Comparison of ENCODE assay signal across 27 mouse cellular contexts in the genomic region with DNA sequence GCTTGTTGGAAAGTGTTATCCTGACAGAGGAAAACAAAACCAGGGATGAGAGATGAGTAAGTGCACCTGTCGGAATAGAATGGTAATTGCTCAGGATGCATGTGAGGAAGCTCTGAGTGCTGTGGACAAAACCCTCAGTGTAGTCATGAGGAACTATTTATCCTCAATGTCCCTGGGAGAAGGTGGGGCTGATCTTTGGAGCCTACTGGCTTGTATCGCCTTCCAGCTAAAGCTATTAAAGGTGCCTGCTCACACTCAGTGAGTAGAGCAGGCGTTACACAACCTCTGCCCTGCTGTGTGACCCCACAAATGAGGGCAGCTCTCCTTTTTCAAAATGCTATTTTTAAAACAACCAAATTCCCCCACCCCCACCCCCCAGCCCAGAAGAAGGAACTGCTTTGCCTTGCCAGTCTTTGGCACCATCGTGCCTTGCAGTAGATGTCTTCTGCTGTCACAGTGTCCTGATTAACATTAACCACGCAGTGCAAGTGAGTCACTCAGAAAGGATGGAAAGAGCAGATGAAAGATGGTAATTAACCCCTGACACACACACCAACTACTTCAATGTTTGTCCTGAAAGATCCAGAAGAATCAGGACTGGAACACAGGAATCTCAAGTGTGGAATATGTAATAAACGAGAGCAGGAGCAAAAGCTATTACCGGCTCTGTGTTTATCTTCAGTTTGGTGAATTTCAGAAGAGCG.
DNase-seq lines count a peak whose midpoint lies in the region; ATAC-seq and TF ChIP-seq lines count a peak whose summit lies in the region.
"Had no signal": no experiment of that assay in that cellular context is flagged by ENCODE, and none has a peak within 500 bp of the region (broad histone marks: within the 10 kb centered on the region; RNA-seq: fewer than 3 reads in every experiment).

No protein-coding gene starts in this region.

- no peaks in the 10 kb centered on the region for H3K27me3 ChIP-seq in kidney, adult 2 months (replicated peaks; ENCODE audit: control insufficient read depth, insufficient read depth, low read length)
- no peaks in the 10 kb centered on the region for H3K27me3 ChIP-seq in intestine, embryonic 15.5 days (replicated peaks)
- H3K27me3 ChIP-seq: embryonic facial prominence, embryonic 15.5 days; forebrain, embryonic 12.5 days; hindbrain, embryonic 13.5 days had no signal

- peak; percentile 85 for ATAC-seq in intestine, embryonic 15.5 days
- ATAC-seq: CD4-positive, CD25-positive, alpha-beta regulatory T cell, adult 4 months; forebrain, postnatal 0 days; midbrain, embryonic 16.5 days had no signal

- H3K4me2 ChIP-seq in intestine, embryonic 15.5 days (replicated peaks): no peak overlapping the region
- H3K4me2 ChIP-seq: embryonic facial prominence, embryonic 15.5 days; forebrain, embryonic 12.5 days; heart, embryonic 11.5 days; hindbrain, embryonic 13.5 days; limb, embryonic 13.5 days; liver, embryonic 11.5 days; midbrain, embryonic 11.5 days had no signal

- peak; percentile 11 for DNase-seq in gastrocnemius, postnatal 25 days
- no peak for DNase-seq in gastrocnemius, postnatal 14 days
- peak; percentile 43 for DNase-seq in kidney, adult 2 months
- no peak for DNase-seq in kidney, postnatal 10 days
- DNase-seq in ovary, postnatal 36 days (ENCODE audit: low spot score): no peak
- DNase-seq in lung, adult 2 months: no peak
- DNase-seq: cerebellum, adult 8-10 months; cerebellum, postnatal 25 days; forebrain, postnatal 0 days; heart, postnatal 4 days; lung, postnatal 36 days; right cerebral cortex, postnatal 4 days; thymus, adult 2 months; thymus, postnatal 36 days had no signal

- H3K9ac ChIP-seq in intestine, embryonic 15.5 days: no peak overlapping the region
- H3K9ac ChIP-seq: embryonic facial prominence, embryonic 15.5 days; forebrain, embryonic 12.5 days; forebrain, postnatal 0 days; hindbrain, embryonic 13.5 days; limb, embryonic 13.5 days had no signal

- no peaks in the 10 kb centered on the region for H3K36me3 ChIP-seq in kidney, adult 2 months (ENCODE audit: control insufficient read depth, insufficient read depth, low read length)
- H3K36me3 ChIP-seq in intestine, embryonic 15.5 days: no peaks in the 10 kb centered on the region
- H3K36me3 ChIP-seq: embryonic facial prominence, embryonic 10.5 days; embryonic facial prominence, embryonic 15.5 days; forebrain, embryonic 12.5 days; hindbrain, embryonic 13.5 days; limb, embryonic 13.5 days had no signal

- no peak overlapping the region for H3K27ac ChIP-seq in kidney, adult 2 months (ENCODE audit: insufficient read depth, low read depth, low read length)
- no peak overlapping the region for H3K27ac ChIP-seq in intestine, embryonic 15.5 days
- H3K27ac ChIP-seq: embryonic facial prominence, embryonic 10.5 days; embryonic facial prominence, embryonic 15.5 days; forebrain, embryonic 12.5 days; hindbrain, embryonic 13.5 days; layer of hippocampus, adult 2 months; left cerebral cortex, adult 2 months; limb, embryonic 13.5 days had no signal

- H3K4me3 ChIP-seq in kidney, adult 2 months (ENCODE audit: insufficient read depth, low read depth, low read length): no peak overlapping the region
- no peak overlapping the region for H3K4me3 ChIP-seq in intestine, embryonic 15.5 days (replicated peaks)
- H3K4me3 ChIP-seq in lung, adult 2 months (replicated peaks; ENCODE audit: extremely low read depth, low read depth, low read length): no peak overlapping the region
- H3K4me3 ChIP-seq: embryonic facial prominence, embryonic 10.5 days; embryonic facial prominence, embryonic 15.5 days; forebrain, embryonic 12.5 days; hindbrain, embryonic 13.5 days; layer of hippocampus, adult 2 months; left cerebral cortex, adult 2 months; limb, embryonic 13.5 days had no signal

- TF ChIP-seq CTCF in kidney, adult 2 months (conservative IDR thresholded peaks at IDR 0.05; ENCODE audit: insufficient read depth, insufficient read length, low read depth, low read length): no peak
- TF ChIP-seq CTCF in lung, adult 2 months (IDR thresholded peaks at IDR 0.05; ENCODE audit: insufficient read depth, low read length): no peak

- intact Hi-C loops in gastrocnemius, postnatal 14 days (cut with DNase I; ENCODE audit: low total_unique reads): no loop called here

- H3K9me3 ChIP-seq in intestine, embryonic 15.5 days: no peaks in the 10 kb centered on the region
- H3K9me3 ChIP-seq: embryonic facial prominence, embryonic 10.5 days; embryonic facial prominence, embryonic 15.5 days; forebrain, embryonic 12.5 days; hindbrain, embryonic 13.5 days; limb, embryonic 13.5 days had no signal

- 68% methylated on average over 8 of the region's 8 CpGs for WGBS in kidney, adult 2 months
- 44% methylated on average over 8 of the region's 8 CpGs for WGBS in intestine, embryonic 15.5 days
- WGBS in lung, adult 2 months: 58% methylated on average over 8 of the region's 8 CpGs

- H3K4me1 ChIP-seq in kidney, adult 2 months (ENCODE audit: control insufficient read depth, insufficient read depth, low read length): no peaks in the 10 kb centered on the region
- H3K4me1 ChIP-seq in intestine, embryonic 15.5 days (replicated peaks): no peaks in the 10 kb centered on the region
- peaks cover 2% of the 10 kb centered on the region; the same call in 1 of the 2 replicates for H3K4me1 ChIP-seq in lung, adult 2 months (ENCODE audit: control insufficient read depth, insufficient read depth, low read length)

- TF ChIP-seq POLR2A in kidney, adult 2 months (IDR thresholded peaks at IDR 0.05; ENCODE audit: low read depth, low read length): no peak
- no peak for TF ChIP-seq POLR2A in lung, adult 2 months (IDR thresholded peaks at IDR 0.05; ENCODE audit: borderline replicate concordance, extremely low read depth, low read depth, low read length)

Comparison
In these comparisons a context has a peak if more than half of its experiments do, and no peak if none do; other contexts are left out.
1. DNase-seq: peak in gastrocnemius, postnatal 25 days (single experiment) and kidney, adult 2 months (single experiment); none in gastrocnemius, postnatal 14 days (single experiment), kidney, postnatal 10 days (single experiment), ovary, postnatal 36 days (single experiment) and lung, adult 2 months (single experiment).